Mouse (Mus musculus): ENCODE measurements around the gene Klf3.

The Klf3 gene

DNA sequence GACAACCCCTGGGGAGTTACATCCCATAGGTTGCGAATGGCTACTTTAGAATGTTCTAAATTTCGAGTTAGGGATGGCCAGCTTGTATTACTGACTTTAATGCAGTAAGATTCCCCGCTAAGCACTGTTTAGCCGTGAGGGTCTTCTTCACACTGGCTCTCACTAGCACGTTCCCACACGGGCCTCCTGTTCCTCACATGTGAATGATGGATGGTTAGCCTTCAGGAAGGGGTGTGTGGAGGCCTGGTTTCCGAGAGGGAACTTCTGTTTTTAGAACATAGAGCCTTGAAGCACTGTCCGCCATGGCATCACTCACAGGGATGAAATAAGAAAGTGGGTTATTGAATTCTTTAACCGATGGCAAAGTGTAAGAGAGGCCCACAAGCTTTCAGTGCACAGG, 25.1 kb downstream of the Klf3 start:
- in situ Hi-C loops (cut with MboI, MseI): no loop called here

DNA sequence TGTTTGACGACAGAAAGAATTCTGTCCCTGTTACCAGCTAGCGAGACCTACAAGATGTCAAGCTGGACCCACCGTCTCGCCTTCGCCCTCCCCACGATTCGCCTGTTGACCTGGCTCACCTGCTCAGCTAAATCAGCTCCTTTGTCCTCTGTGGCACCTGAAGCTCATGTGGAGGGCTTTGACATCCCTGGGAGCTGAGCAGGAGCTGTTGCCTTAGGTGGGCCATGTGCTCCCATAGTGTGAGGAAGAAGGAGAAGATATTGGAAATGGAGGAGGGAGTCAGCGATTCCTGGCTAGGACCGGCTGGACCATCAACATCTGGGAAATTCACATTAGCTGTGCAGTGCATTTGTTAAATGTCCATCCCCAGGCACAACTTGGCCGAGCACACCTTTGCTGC, 26.4 kb downstream of the Klf3 start:
- in situ Hi-C loops (cut with MboI, MseI): no loop called here

GRCm38 (mm10) chr5:64830773-64831172, 27.6 kb downstream of the Klf3 start:
- in situ Hi-C loops (cut with MboI, MseI): no loop called here

DNA sequence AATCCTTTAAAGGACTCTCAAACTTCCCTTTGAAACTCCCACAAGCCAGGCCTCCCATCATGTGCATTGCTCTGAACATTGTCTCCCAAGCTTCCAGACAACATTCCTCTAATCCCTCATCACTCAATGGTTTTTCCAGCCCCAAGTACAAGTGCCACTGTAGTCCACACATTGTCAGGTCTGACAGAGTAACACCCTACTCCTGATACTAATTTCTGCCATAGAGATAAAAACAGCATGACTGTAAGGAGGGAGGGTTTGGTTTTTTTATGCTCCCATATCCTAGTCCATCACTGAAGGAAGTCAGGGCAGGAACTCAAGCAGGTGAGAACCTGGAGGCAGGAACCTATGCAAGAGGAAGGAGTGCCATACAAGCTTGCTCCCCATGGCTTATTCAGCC, 30.2 kb downstream of the Klf3 start:
- in situ Hi-C loops (cut with MboI, MseI): no loop called here

- in situ Hi-C loops (cut with MboI, MseI): no loop called here
Observed at GRCm38 (mm10) chr5:64834213-64834612, 31.0 kb downstream of the Klf3 start.

GRCm38 (mm10) chr5:64835295-64835694, 32.1 kb downstream of the Klf3 start:
- in situ Hi-C loops (cut with MboI, MseI): no loop called here

DNA sequence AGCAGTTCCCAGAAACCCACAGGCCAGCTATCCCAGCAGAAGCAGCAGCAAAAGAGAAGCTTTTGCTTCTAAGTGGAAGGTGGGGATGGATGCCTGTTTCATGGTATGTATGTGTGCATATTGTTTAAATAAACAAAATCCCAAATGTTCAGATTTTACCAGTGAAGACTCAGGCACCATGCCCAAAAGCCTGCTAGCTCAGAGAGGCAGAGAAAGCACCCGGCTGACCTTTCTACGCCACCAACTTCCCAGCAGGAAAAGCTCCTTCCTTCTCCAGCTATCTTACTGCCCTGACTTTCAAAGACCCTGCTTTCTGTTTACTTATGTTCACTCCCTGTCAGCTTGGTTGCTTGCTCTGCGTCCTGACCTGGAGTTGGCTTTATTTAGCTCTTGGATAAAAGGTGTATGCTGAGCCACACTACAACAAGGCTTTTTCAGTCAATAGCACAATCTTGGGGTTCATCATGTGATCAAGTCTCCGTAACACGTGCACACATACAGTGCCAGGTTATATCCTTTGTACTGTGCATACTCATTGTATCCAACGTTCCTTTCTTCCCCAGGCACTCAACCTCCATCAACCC, 35.9 kb downstream of the Klf3 start:
- in situ Hi-C loops (cut with MboI, MseI): no loop called here

- in situ Hi-C loops (cut with MboI, MseI): no loop called here
Observed at GRCm38 (mm10) chr5:64840087-64840486, 36.9 kb downstream of the Klf3 start.

DNA sequence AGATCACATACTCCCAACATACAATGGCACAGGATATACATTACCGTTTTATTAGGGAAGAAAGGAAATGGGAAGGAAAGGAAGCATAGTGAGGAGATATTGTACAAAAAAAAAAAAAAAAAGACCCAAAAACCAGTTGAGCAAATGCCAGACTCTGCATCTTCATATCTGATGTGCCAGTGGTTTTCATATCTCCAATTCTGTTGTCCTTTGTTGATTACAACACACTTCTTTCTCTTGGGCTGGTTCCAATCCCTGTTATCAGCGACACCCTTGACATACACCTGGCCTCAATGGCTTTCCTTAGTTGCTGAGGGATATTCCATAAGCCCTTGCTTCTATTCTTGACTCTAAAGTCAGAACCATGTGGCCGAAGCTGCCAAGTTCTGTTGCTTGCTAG, 41.4 kb downstream of the Klf3 start:
- in situ Hi-C loops (cut with MboI, MseI): no loop called here

- in situ Hi-C loops (cut with MboI, MseI): no loop called here
Observed at GRCm38 (mm10) chr5:64847305-64847704, 44.1 kb downstream of the Klf3 start.

DNA sequence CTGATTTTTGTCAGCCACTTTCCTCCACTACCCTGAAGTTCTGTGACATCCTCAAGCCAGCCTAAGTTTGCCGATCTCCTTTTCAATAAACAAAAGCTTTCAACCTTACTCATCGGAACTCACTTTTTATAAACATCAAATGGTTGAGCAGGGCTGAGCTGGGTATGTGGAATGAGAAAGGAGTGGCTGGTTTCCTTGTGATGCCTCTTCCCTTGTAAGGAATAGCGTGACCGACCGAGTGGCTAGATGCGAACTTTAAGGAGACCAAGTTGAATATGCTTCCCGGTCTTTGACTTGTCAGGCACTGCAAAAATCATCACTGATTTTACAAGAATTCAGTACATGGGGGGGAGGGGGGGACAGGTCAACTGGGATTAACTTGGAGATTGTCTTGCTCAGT, 46.7 kb downstream of the Klf3 start:
- in situ Hi-C loops (cut with MboI, MseI): no loop called here

- in situ Hi-C loops (cut with MboI, MseI): no loop called here
Observed at GRCm38 (mm10) chr5:64852656-64853398, 49.6 kb downstream of the Klf3 start.

GRCm38 (mm10) chr5:64853421-64853820, 50.2 kb downstream of the Klf3 start:
- in situ Hi-C loops (cut with MboI, MseI): no loop called here

DNA sequence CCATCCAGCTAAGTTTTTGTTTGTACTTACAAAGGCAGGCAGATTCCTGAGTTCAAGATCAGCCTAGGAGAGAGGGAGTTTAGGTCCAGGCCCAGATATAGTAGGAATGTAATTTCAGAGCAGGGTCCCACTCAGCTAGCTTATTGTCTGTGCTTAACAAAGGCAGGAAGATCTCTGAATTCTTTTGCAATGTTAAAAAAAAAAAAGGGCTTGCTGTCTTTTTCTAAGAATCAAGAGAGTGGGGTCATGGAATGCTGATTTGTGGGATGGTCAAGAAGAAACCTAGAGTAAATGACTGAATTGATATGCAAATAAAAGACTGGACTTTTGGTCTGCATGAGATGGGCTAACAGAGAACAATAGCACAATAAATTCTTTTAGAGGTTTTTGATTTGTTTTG, 52.0 kb downstream of the Klf3 start:
- in situ Hi-C loops (cut with MboI, MseI): no loop called here

DNA sequence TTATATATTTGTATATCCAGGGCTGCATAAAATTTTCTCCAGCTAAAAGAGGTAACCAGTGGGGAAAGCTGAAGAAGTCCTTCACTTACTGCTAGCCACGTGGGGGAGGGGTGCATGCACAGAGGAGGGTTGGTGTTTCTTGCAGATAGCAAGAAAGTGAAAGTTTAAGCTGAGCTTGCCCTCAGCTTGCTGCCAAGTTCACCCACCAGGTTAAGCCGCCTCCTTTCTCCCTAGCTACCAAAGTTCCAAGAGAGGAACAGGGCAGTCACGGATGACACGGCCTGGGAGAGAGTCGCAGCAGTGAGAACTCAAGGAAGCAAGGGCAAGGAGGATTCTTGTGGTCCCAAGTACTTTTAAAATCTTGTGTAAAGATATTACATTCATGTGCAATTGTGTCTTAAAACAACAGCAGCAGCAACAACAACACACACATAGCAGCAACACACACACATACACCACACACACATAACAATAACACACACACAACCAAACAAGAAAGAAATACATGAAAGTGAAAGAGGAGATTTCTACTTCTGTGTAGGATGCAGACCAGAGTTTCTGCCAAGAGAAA, 57.8 kb downstream of the Klf3 start:
- in situ Hi-C loops (cut with MboI, MseI): loop anchor here (5.0 kb wide), 2 partner anchors 76 to 479 kb away; no protein-coding TSS in a partner anchor

- in situ Hi-C loops (cut with MboI, MseI): loop anchor here (5.0 kb wide), 2 partner anchors 76 to 479 kb away; no protein-coding TSS in a partner anchor
Observed at GRCm38 (mm10) chr5:64861471-64862199, 58.4 kb downstream of the Klf3 start.

GRCm38 (mm10) chr5:64862269-64862668, 59.1 kb downstream of the Klf3 start:
- in situ Hi-C loops (cut with MboI, MseI): loop anchor here (5.0 kb wide), 2 partner anchors 75 to 480 kb away; no protein-coding TSS in a partner anchor

DNA sequence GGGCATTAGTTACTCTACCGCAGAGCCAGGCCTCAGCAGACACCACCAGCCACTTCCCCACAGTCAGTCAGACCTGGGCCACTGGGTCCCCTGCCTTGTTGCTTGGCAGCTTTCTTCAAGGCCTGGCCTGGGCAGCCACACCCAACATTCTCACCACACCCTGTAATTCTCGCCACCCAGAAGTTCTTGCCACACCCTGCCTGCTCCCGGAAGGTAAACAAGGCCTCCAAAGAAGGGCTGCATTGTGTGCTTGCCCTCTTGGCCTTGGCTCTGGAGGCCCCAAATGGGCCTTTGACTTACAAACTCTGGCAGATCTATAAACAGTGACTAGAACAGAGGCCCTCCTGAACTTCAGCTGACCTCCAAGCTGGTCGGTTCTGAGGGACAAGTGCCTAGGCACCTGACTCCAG, 61.5 kb downstream of the Klf3 start:
- in situ Hi-C loops (cut with MboI, MseI): loop anchor here (5.0 kb wide), 2 partner anchors 73 to 482 kb away; no protein-coding TSS in a partner anchor

DNA sequence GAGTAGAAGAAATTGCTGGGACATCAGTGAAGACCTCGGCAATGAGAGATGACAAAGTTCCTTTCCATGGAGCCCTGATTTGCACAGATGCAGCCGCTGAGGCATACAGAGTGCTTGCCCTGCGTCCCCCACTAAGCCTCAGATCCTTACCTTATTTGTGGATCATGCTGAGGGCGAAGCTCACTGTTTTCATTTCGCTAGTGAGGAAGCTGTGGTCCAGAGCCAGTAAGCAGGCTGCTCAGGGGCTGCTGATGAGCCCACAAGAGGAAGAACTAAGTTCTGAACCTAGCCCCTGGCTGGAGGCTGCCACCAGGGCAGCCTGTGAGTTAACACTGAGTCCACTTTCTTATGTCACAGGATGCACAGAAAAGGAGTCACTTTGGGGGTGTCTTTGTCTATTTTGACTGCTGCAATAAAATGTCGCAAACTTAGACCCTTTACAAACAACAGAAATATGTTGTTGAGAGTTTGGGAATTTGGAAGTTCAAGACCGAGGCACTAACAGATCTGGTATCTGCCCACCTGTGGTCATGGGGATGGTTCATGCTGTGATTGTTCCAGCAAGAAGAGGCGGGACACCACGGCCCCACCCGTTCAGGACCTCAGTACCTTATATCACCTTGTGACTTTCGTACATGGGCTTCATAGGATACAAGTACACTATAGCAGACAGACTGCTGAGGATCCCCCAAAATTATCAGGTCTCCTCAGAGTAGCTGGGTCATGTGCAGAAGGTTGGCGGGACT, 62.2 kb downstream of the Klf3 start:
- in situ Hi-C loops (cut with MboI, MseI): no loop called here

DNA sequence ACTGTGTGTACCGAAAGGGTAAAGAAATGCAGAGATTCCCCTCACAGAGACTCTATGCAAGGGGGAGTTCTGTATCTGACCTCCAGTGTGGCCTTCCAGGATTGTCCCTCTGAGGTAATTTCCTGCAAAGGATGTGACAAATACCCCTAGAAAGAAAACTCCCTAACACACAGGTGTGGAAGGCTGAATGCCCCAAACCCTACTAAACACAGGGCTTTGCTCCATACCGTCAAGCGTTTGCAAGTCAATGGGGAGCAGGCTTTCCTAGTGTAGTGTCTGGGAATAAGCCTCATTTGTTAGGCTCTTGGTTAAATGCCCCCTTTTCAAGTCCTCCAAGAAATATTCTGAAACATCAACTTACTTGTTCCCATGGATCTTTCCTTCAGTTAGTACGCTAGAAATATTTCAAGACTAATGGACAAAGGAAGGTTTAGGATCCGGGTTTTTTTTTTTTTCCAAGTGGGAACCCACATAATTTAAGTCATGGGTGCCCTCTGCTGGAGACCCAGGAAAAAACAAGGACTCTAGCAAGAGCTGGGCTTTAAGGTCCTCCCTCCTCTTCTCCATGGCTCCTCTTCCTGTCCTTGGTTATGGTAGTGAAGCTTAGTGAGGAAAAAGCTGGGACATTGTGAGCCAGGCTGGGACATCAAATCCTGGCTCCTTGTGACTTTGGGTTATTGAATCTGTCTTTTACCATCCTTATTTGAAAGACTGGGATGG, 63.3 kb downstream of the Klf3 start:
- in situ Hi-C loops (cut with MboI, MseI): no loop called here

GRCm38 (mm10) chr5:64867124-64867523, 63.9 kb downstream of the Klf3 start:
- in situ Hi-C loops (cut with MboI, MseI): no loop called here

All from T-helper 2 cell (primary cell).